Mouse (Mus musculus) neural tube, embryonic 13.5 days (tissue): ENCODE measurements at regions not wholly inside any gene's neighbourhood (a gene's known extent, or its start where the extent isn't known, plus 50 kb on each side); places are given as distances from the start of the nearest gene placed in this dataset.

Source experiments
- ATAC-seq: fragments of 200-750 bp; cut with Nextera tagmentation; 2 replicates; pipeline ENCODE4 v1.8.0; 2017; ENCODE audit warnings: low read depth, mild to moderate bottlenecking, moderate TSS enrichment, moderate library complexity
- H3K27ac ChIP-seq: fragments of 300-500 bp; sonication (generic); replicated peaks from 2 replicates; pipeline ENCODE4 v1.5.1; 2015; ENCODE audit warnings: moderate library complexity, mild to moderate bottlenecking, inconsistent platforms
- H3K27me3 ChIP-seq: fragments of 300-500 bp; sonication (generic); 2 replicates; pipeline ENCODE4 v1.6.1; 2015; ENCODE audit warnings: mild to moderate bottlenecking, inconsistent platforms
- H3K36me3 ChIP-seq: fragments of 300-500 bp; sonication (generic); 2 replicates; pipeline ENCODE4 v1.6.1; 2015; ENCODE audit warnings: mild to moderate bottlenecking, inconsistent platforms
- H3K4me1 ChIP-seq: fragments of 300-500 bp; sonication (generic); replicated peaks from 2 replicates; pipeline ENCODE4 v1.6.1; 2015; ENCODE audit warnings: inconsistent platforms
- H3K4me2 ChIP-seq: fragments of 300-500 bp; sonication (generic); 2 replicates; pipeline ENCODE4 v1.6.1; 2015; ENCODE audit warnings: inconsistent platforms, mild to moderate bottlenecking, moderate library complexity
- H3K4me3 ChIP-seq: fragments of 300-500 bp; sonication (generic); 2 replicates; pipeline ENCODE4 v1.5.1; 2015; ENCODE audit warnings: mild to moderate bottlenecking, inconsistent platforms
- H3K9ac ChIP-seq: fragments of 300-500 bp; sonication (generic); 2 replicates; pipeline ENCODE4 v1.6.1; 2015; ENCODE audit warnings: moderate library complexity, mild to moderate bottlenecking, inconsistent platforms
- H3K9me3 ChIP-seq: fragments of 300-500 bp; sonication (generic); 2 replicates; pipeline ENCODE4 v1.6.1; 2016; ENCODE audit warnings: inconsistent platforms
- WGBS: fragments of 180-500 bp; shearing (Covaris S2); methylation state at CpG from one replicate; pipeline ENCODE4 v1.1.7; 2015; 5-methylcytosine and 5-hydroxymethylcytosine counted together

DNA sequence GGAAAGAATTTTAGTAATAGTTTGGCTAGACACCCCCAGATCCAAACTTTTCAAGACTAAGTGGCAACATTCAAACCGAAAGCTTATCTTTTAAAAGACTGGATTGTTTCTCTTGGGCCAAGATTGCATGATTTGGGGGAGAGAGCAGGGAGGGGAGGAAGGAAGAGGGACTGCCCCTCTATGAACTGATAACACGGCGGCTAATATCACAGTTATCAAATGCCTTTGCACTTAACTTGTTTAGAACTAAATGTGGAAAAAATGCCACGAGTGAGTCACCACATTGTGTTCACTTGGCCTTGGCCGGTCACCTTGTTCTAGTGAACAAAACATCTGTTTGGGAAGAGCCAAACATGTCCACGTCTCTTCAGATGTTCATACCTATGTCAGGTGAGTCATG, 92.3 kb downstream of the Tes start:
- H3K27ac ChIP-seq = no peak overlapping the region
- H3K27me3 ChIP-seq = no peaks in the 10 kb centered on the region
- no peaks in the 10 kb centered on the region for H3K9me3 ChIP-seq
- ATAC-seq = no peak
- 86% methylated on average over 6 of the region's 6 CpGs for WGBS
- no peak overlapping the region for H3K4me2 ChIP-seq
- H3K36me3 ChIP-seq = no peaks in the 10 kb centered on the region
- H3K4me3 ChIP-seq = no peak overlapping the region
- no peak overlapping the region for H3K9ac ChIP-seq
- H3K4me1 ChIP-seq = no peaks in the 10 kb centered on the region

DNA sequence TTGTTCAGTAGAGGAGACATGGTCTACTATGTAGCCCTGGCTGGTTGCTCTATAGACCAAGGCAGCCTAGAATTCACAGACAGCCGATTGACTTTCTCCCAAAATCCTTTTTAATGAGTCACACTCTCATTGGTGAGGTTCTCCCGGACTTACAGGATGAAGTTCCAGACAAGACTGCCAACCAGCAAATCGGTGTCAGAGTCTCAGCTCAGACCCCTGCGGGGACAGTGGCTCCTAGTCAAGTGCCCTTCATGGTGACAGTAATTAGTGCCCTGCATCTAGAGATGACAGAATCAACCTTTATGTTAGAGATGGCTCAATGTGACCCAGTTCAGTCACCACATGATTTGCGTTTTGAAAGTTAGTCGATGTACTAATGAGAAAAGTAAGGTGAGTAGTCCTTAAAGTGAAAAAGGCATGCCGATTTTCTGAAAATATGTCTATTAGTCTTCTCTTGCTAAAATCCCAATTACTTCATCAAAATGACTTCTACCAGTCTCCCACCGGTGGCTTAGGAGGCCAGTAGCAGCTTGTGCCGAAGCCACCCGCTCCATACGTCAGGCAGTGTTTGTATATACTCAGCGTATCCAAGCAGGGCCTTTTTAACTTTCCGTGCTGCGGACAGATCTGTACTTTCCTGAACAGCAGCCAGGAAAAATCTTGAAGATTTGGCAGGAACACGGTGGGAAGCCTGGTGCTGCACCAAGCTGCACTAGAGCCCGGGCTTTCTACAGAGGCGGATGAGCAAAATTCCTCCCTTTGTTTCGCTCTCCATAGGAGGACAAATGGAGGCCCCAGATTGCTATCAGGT, 105.2 kb downstream of the Tes start:
- no peaks in the 10 kb centered on the region for H3K36me3 ChIP-seq
- H3K4me1 ChIP-seq = peaks cover 30% of the 10 kb centered on the region
- peak; percentile 50; the same call in 1 of the 2 replicates for ATAC-seq
- H3K27ac ChIP-seq = peak overlapping the region; percentile 62; the same call in 1 of the 2 replicates
- no peak overlapping the region for H3K9ac ChIP-seq
- H3K27me3 ChIP-seq = no peaks in the 10 kb centered on the region
- H3K9me3 ChIP-seq = no peaks in the 10 kb centered on the region
- WGBS = 50% methylated on average over 18 of the region's 18 CpGs
- H3K4me3 ChIP-seq = no peak overlapping the region
- peak overlapping the region; percentile 42 for H3K4me2 ChIP-seq

- Histone ChIP-seq H3K4me3 (no peak overlapping the region), H3K36me3 (no peaks in the 10 kb centered on the region), H3K27ac (peak overlapping the region; percentile 62; the same call in 1 of the 2 replicates), H3K9me3 (no peaks in the 10 kb centered on the region), H3K4me1 (peaks cover 30% of the 10 kb centered on the region), H3K9ac (0 out of 2 replicates have a peak overlapping the region, but pooled peaks have one; percentile 38), H3K27me3 (no peaks in the 10 kb centered on the region), H3K4me2 (peak overlapping the region; percentile 42)
- ATAC-seq = peak; percentile 23; the same call in 1 of the 2 replicates
- 39% methylated on average over 7 of the region's 7 CpGs for WGBS
These were observed 105.9 kb downstream of the Tes start for GRCm38 (mm10) chr6:17170782-17171272.

DNA sequence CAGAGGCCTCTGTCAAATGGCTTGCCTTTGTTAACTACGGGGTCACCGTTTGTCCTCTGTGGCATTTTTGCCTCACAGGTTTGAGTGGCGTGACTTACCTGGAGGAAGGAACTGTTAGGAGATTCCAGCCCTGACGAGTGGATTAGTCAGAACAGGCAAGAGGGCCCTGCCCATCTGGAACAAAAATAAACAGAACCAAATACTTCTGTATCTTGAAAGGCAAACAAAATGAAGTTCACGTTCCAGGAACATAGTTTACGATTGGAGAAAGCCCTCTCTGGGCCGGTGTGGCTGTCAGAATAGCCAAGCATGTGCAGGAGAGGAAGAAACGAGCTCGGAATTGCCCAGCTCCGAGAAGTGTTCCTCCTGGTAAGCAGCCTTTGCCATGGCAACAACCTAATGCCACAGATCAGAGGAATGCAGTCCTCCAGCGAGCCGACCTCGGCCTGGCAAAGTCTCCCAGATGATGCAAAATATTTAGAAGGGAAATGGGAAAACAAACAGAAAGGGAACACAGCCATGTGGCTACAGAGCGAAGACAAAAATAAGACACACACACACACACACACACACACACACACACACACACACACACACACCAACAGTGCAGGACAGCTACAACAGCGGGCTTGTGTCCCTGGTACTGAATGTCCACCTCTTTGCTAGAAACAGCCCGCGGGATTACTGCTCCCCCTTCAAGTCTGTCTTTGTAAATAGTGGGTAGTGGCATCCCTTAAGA, 106.5 kb downstream of the Tes start:
- H3K4me2 ChIP-seq = peak overlapping the region; percentile 42
- H3K27me3 ChIP-seq = no peaks in the 10 kb centered on the region
- peak overlapping the region; percentile 62; the same call in 1 of the 2 replicates for H3K27ac ChIP-seq
- no peaks in the 10 kb centered on the region for H3K36me3 ChIP-seq
- peak; percentile 80 for ATAC-seq
- 14% methylated on average over 17 of the region's 17 CpGs for WGBS
- H3K9ac ChIP-seq = 0 out of 2 replicates have a peak overlapping the region, but pooled peaks have one; percentile 38
- H3K4me1 ChIP-seq = peaks cover 30% of the 10 kb centered on the region
- no peaks in the 10 kb centered on the region for H3K9me3 ChIP-seq
- H3K4me3 ChIP-seq = no peak overlapping the region

GRCm38 (mm10) chr6:17172050-17172449, 107.1 kb downstream of the Tes start:
- 27% methylated on average over 1 of the region's 1 CpGs for WGBS
- no peaks in the 10 kb centered on the region for H3K9me3 ChIP-seq
- H3K9ac ChIP-seq = no peak overlapping the region
- H3K4me1 ChIP-seq = peaks cover 30% of the 10 kb centered on the region
- H3K27ac ChIP-seq = 0 out of 2 replicates have a peak overlapping the region, but pooled peaks have one; percentile 62
- no peak overlapping the region for H3K4me3 ChIP-seq
- H3K36me3 ChIP-seq = no peaks in the 10 kb centered on the region
- ATAC-seq = no peak
- H3K27me3 ChIP-seq = no peaks in the 10 kb centered on the region
- no peak overlapping the region for H3K4me2 ChIP-seq

DNA sequence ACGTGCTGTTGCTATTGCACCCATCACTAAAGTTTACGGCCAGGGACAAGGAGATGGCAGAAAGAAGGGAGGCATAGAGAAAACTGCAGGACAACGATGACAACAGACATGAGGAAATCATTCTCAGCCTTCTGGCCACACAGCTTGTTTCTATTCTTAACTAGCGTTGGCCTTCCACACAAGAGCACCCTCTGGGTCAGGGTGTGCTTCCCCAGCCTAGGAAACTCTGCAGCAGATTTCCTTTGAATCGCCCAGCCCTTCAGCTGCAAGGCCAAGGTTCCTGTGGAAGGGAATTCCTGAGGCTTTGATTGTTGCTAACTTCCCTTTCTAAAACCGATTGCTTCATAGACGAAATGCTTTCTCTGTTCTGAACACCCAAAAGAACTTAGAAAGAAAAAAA, 103.8 kb upstream of the Cav2 start:
- Histone ChIP-seq H3K36me3 (no peaks in the 10 kb centered on the region), H3K27ac (no peak overlapping the region), H3K27me3 (no peaks in the 10 kb centered on the region), H3K9me3 (no peaks in the 10 kb centered on the region), H3K4me3 (no peak overlapping the region), H3K4me2 (no peak overlapping the region), H3K9ac (no peak overlapping the region), H3K4me1 (peaks cover 3% of the 10 kb centered on the region; the same call in 1 of the 2 replicates)
- 56% methylated on average over 7 of the region's 7 CpGs for WGBS
- ATAC-seq = no peak

- Histone ChIP-seq H3K4me2 (no peak overlapping the region), H3K4me1 (no peaks in the 10 kb centered on the region), H3K27me3 (no peaks in the 10 kb centered on the region), H3K9ac (no peak overlapping the region), H3K27ac (no peak overlapping the region), H3K4me3 (no peak overlapping the region), H3K9me3 (no peaks in the 10 kb centered on the region), H3K36me3 (no peaks in the 10 kb centered on the region)
- 33% methylated on average over 1 of the region's 1 CpGs for WGBS
- no peak for ATAC-seq
These were observed 101.5 kb upstream of the Cav2 start for GRCm38 (mm10) chr6:17179476-17179875.

GRCm38 (mm10) chr6:17186604-17187003, 94.4 kb upstream of the Cav2 start:
- H3K4me1 ChIP-seq = 0 out of 2 replicates have a peak, but pooled peaks cover 4% of the 10 kb centered on the region
- H3K27ac ChIP-seq = no peak overlapping the region
- H3K9ac ChIP-seq = no peak overlapping the region
- no peaks in the 10 kb centered on the region for H3K36me3 ChIP-seq
- H3K27me3 ChIP-seq = no peaks in the 10 kb centered on the region
- H3K4me2 ChIP-seq = no peak overlapping the region
- 68% methylated on average over 5 of the region's 5 CpGs for WGBS
- H3K9me3 ChIP-seq = no peaks in the 10 kb centered on the region
- no peak for ATAC-seq
- no peak overlapping the region for H3K4me3 ChIP-seq

DNA sequence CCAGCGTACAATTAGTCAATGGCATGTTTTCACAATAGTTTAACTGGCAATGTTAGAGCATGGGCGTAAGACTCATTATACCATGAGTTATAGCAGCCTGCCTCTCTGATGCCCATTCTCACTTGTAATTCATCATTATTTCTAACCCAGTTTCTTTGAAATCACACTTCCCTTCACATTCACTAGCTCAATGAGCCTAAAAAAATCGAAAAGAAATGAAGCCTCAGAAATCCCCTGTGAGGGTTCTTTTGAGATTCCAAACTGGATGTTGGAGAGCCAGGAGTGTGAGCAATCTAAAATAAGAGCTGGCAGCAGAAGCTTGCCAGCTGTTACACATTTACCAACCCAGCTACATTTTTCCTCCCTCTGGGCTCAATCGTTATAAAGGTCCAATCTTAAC, 93.9 kb upstream of the Cav2 start:
- Histone ChIP-seq H3K4me1 (0 out of 2 replicates have a peak, but pooled peaks cover 4% of the 10 kb centered on the region), H3K27ac (no peak overlapping the region), H3K9me3 (no peaks in the 10 kb centered on the region), H3K4me3 (no peak overlapping the region), H3K4me2 (no peak overlapping the region), H3K27me3 (no peaks in the 10 kb centered on the region), H3K9ac (no peak overlapping the region), H3K36me3 (no peaks in the 10 kb centered on the region)
- no peak for ATAC-seq
- 38% methylated on average over 4 of the region's 4 CpGs for WGBS

DNA sequence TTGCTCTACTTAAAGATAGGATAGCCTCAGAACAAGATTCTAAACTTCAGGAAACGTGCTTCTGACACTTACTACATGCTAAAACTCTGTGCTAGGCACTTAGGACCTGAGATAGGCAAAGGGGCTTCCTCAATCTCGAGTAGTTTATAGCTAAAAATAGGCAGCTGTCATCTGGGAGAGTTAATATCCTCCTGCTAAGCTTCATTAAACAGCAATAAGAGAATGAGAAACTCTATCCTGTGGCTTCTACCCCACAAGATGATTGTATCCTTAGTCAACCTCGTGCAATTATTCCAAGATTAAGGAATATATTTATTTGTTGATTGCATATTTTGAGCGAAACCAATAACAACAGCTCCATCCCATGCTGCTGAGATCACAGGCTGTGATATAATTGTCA, 85.4 kb upstream of the Cav2 start:
- no peak overlapping the region for H3K4me2 ChIP-seq
- H3K4me3 ChIP-seq = no peak overlapping the region
- H3K9ac ChIP-seq = no peak overlapping the region
- H3K4me1 ChIP-seq = no peaks in the 10 kb centered on the region
- 57% methylated on average over 4 of the region's 4 CpGs for WGBS
- no peak overlapping the region for H3K27ac ChIP-seq
- H3K9me3 ChIP-seq = no peaks in the 10 kb centered on the region
- no peaks in the 10 kb centered on the region for H3K36me3 ChIP-seq
- ATAC-seq = no peak
- H3K27me3 ChIP-seq = no peaks in the 10 kb centered on the region

DNA sequence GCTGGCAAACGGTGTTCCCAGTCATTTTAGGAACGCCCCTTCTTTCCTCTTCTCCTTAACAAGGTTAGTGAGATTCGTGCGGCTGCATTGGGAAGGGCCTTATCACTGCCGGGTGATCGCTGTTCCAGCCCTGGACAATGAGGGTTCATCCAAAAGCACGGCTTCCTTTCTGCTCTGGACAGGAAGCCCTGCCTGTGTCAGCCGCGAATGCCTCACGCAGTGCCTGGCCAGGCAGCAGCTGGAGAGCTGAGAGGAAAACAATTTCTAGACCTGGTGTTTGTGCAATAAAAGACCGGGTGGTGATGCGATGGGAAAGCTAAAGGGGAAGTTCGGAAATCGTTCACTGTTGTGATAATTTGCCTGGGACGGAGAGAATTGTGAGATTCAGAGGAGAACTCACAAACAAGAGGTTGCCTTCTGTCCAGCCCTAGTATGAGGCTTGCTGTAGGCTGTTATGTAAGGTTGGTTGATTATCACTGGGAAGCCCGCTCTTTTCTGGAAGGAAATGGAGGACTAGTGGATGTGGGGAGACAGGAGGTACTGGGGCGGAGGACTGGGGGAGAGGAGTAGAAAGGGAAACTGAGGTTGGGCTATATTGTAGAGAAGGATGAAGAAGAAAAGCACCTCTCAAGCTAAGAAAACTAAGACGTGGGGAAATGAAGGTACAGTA, 83.1 kb upstream of the Cav2 start:
- no peaks in the 10 kb centered on the region for H3K4me1 ChIP-seq
- no peak for ATAC-seq
- no peak overlapping the region for H3K4me3 ChIP-seq
- no peaks in the 10 kb centered on the region for H3K36me3 ChIP-seq
- H3K27ac ChIP-seq = no peak overlapping the region
- no peaks in the 10 kb centered on the region for H3K9me3 ChIP-seq
- no peak overlapping the region for H3K9ac ChIP-seq
- 69% methylated on average over 18 of the region's 18 CpGs for WGBS
- H3K4me2 ChIP-seq = no peak overlapping the region
- H3K27me3 ChIP-seq = no peaks in the 10 kb centered on the region

DNA sequence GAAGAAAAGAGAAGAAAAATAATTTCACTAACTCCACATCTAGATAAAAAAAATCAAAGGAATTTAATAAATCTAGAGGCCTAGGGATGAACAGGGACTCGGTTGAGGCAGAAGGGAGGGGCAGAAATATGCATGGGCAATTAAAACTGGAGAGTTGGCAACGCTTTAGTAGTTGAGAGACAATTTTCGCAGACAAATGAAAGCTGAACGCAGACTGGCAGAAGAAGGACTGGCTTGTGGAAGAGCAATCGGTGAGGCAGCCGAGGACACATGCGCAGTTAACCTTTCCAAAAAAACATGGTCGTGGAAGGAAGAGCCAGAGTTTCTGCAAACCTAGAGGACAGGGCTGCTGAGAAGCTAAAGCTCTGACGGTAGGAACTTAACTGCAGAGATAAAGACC, 82.1 kb upstream of the Cav2 start:
- no peak overlapping the region for H3K4me3 ChIP-seq
- H3K4me2 ChIP-seq = no peak overlapping the region
- H3K4me1 ChIP-seq = no peaks in the 10 kb centered on the region
- 69% methylated on average over 9 of the region's 9 CpGs for WGBS
- H3K27me3 ChIP-seq = no peaks in the 10 kb centered on the region
- no peak for ATAC-seq
- H3K36me3 ChIP-seq = no peaks in the 10 kb centered on the region
- no peaks in the 10 kb centered on the region for H3K9me3 ChIP-seq
- H3K27ac ChIP-seq = no peak overlapping the region
- no peak overlapping the region for H3K9ac ChIP-seq
